Mouse (Mus musculus) right cerebral cortex, postnatal 10 days (tissue): ENCODE results near the gene Utp14a.
A peak's percentile ranks its signal among the peaks of the same experiment; 100 is the strongest.

Experiments
- DNase-seq, 2 experiments: peaks; one replicate each; pipeline ENCODE4 v3.0.0; 2021; ENCODE audit warnings: low spot score in 2 of 2

Gene Utp14a

DNA sequence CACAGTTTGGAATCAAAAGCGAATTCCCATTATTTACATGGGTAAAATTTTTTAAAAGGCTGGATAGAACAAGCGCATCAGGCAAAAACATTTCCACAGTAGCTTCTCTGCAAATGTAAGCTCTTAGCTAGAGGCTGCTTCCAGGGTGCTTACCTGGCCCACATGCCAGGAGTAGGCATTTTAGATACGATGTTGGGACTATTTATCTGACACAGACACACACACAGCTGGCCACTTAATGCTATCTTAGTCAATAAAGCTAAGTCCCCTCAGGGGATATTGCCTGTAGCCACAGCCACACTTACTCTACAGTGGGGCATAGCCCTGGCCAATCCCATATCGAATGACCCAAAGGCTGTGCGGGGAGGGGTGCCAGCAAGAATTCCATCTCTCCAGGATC, 55.1 kb downstream of the Utp14a start:
- DNase-seq, result no peak

DNA sequence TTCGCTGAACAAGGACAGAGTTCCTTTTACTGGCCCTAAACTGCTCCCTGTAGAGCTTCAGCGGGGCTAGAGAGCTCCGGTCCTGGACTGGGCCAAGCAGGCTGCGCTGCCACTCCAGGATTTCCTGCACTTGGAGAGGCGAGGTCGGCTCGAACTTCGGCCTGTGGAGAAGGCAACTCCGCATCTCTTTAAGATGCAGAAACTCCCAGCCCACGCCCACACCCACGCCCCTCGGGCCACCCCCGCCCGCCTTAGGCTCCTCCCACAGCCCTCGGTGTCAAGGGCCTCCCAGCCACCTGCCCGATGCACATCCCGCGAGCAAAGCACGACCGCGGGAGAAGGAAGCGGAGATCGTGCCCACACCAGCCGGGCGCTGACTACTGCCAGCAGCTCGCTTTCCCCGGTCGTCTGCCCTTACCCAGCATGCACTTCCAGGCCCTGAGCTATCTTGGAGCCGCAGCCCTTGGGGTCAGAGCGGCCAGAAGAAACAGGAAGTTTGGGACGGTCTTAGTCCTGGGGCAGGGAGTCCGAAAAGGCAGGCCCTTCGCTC, 57.9 kb downstream of the Utp14a start:
- DNase-seq, result peak; percentile 53 to 63

GRCm38 (mm10) chrX:48317444-48317843, 60.8 kb downstream of the Utp14a start:
- no peak for DNase-seq

GRCm38 (mm10) chrX:48318194-48318593, 61.5 kb downstream of the Utp14a start:
- DNase-seq, result no peak
